Mouse (Mus musculus): ENCODE measurements around the gene C1s1.
"Not testable (repeated sequence)": the region's sequence is repeated elsewhere in the genome, so short reads cannot be mapped to it uniquely, and the experiment has no call there.

The C1s1 gene

DNA sequence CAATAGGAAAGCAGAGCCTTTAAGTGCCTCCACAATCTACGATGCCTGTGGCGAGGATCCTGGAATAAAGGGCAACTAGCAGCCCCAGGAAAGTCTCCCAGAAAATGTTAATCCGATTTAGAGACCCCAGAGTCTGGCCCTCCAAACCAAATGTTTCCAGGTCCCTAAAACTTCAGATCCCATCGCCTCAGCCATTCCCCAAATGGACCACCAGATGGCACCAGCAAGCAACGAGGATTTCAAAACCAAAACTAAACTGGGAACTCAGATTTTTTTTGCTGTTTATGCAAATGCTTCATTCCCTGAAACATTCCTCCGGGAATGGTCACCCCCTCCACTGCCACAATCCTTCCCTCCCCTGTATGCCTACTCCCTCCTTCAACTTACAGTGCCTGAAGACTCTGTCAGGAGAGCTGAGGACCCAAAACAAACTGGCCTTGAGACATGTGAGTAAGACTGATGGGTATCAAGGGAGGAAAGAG lies 29.8 kb downstream of the C1s1 start, which contains the start of gene C1ra:
Gene C1ra, plus strand, starts transcription at position 51 of the 482 bp plus-strand sequence.
- no peak for DNase-seq (ENCODE audit: low read depth, low spot score)

DNA sequence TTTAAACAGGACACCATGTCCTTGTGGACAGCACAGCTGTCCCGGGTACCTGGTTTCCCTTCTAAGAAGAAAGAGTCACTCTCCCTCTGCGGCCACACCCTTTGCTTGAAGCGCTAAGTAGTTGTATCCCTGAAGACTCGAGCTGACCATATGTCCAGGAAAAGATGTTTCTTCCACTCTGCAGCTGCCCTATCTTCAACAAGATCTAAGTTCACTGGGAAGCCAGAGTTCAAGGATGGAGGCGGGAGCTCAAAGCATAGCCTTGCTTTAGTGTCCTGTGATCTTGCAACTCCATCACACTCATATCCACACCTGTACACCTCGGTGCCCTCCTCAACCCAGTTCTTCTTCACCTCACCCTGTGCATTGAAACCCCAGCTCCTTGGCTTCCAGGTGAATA lies 30.2 kb downstream of the C1s1 start:
- no peak for DNase-seq (ENCODE audit: low read depth, low spot score)

DNA sequence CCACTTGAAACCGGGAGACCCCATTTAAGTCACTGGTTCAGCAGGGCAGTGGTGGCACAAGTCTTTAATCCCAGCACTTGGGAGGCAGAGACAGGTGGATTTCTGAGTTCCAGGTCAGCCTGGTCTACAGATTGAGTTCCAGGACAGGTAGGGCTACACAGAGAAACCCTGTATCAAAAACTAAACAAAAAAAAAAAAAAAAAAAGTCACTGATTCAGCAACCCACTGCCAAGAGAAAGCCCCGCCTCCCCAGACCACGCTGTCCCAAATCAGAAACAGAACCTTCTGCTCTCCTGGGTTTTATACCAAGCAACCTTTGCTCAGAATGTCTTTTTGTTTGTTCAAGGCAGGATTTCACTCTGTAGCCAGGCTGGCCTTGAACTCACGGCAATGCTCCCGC lies 33.0 kb downstream of the C1s1 start:
- DNase-seq (ENCODE audit: low read depth, low spot score), result not testable (repeated sequence)

DNA sequence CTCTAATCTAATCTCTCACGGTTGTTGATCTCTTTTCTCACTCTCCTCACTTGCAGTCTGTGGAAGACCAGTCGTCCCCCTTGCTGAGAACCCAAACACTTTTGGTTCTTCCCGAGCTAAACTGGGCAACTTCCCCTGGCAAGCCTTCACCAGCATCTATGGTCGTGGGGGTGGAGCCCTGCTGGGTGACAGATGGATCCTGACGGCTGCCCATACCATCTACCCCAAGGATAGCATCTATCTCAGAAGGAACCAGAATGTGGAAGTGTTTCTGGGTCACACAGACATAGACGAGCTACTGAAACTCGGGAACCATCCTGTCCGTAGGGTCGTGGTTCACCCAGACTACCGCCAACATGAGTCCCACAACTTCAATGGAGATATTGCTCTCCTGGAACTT lies 33.9 kb downstream of the C1s1 start:
- DNase-seq (ENCODE audit: low read depth, low spot score), result no peak

DNA sequence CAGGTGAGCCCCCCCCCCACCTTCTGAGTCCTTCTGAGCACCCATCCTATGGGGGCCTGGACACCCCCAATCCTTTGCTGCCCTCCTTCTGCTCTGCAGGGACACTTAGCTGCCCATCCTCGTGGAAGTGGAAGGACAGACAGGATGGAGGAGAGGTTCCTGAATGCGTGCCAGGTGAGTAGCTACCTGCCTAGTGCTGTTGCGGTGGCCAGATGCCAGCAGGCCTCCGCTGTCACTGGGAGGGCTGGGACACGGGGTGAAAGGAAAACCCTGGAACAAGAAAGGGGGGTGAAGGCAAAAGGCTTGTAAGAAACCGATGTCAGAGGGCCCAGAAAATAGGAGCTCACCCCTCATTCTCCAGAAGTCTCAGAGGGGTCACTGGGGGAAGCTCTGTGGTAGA lies 35.2 kb downstream of the C1s1 start:
- DNase-seq (ENCODE audit: low read depth, low spot score), result no peak

DNA sequence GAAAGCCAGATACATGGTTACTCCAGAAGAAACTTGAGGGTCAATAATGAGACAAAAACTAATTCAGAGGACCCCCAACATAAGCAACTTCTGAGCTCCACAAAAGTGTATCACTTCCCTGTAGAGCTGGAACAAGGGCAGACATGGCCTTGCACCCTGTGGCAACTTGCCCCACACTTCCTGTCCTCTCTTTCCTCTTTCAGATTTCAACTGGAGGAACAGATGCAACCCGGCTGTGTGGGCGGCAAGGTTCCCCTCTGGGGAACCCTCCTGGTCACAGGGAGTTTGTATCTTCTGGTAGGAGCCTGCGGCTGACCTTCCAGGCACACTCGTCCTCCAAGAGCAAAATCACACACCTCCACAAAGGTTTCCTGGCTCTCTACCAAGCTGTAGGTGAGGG lies 37.1 kb downstream of the C1s1 start:
- DNase-seq (ENCODE audit: low read depth, low spot score), result no peak

DNA sequence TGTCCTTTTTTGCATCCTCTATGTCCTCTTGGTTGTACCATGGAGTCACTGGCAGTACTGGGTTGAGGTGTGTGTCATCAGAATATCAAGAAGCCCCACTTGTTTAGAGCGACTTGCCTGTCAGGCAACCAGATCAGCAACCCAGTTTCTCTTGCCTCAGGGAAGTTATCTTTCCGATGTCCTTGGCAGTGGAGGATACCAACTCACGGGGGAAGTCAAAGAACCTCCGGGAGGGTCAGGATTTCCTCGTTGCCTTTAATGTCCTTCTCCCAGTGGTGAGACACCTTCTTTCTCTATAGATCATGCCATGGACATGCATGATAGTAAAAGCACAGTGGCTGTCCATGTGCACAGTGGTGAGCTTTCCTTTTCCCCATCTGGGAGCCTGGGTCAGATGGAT lies 40.1 kb downstream of the C1s1 start:
- DNase-seq (ENCODE audit: low read depth, low spot score), result no peak

DNA sequence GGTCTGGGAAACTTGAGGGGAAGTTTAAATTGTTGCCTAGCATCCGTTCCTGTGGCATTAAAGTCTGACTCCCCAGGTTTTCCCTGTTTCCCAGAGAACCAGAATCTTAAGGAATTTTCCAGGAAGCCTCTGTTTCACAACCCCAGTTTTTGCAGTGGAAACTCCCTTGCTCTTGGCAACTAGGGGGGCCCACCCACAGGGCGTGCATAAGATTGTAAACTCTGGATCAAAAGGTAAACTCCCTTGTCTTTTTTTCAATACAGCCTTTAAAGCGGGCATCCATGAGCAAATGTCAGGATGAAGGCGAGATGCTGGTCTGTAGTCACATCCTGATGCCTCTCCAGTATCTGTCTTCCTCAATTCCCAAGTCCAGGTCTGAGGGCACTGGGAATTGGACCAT lies 40.7 kb downstream of the C1s1 start:
- no peak for DNase-seq (ENCODE audit: low read depth, low spot score)

DNA sequence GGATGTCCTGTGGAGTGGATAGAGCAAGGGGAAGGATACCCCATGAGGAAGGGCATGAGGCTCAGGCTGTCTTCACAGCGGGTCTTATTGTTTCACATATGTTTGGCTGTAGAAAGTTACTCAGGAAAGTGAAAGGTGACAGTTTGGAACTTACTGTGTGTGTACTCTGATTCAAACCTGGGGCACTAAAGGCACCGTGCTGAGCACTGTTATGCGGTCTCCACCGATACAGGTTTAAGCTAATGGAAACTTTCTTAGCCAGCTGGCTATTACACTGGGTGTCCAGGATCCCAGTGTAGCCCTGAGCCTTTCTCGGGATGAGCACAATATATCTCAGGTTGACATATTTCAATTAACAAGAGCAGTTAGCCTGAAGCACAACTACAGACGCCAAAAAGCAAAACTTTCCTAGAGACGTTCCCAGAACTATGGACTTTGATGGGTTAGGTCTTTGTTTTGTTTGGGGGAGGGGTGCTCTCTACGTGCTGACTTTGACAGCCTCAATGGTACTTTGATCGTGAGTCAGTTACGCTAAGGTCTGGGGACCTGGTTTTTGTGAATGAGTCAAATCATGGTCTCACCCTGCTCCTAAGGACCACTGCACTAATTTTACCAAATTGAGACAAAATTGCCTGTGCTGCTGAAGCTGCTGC lies 42.1 kb downstream of the C1s1 start:
- no peak for DNase-seq (ENCODE audit: low read depth, low spot score)

DNA sequence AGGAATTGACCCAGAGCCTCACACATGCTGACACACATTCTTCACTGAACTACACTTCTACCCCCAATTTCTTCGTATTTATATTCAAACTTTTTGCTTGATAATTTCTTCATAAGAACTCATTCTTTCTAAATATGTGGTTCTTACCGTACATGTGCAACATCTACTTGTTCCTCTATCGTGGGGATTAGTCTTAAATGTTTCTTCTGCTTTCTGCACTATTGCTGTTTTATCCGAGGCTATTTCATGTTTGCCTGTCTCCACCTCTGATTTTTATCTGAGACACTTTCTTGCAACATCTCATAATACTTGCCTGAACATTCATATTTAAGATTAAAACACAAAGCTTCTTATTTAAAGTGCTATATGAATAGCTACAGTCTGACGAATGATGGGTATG lies 46.1 kb downstream of the C1s1 start:
- no peak for DNase-seq (ENCODE audit: low read depth, low spot score)

DNA sequence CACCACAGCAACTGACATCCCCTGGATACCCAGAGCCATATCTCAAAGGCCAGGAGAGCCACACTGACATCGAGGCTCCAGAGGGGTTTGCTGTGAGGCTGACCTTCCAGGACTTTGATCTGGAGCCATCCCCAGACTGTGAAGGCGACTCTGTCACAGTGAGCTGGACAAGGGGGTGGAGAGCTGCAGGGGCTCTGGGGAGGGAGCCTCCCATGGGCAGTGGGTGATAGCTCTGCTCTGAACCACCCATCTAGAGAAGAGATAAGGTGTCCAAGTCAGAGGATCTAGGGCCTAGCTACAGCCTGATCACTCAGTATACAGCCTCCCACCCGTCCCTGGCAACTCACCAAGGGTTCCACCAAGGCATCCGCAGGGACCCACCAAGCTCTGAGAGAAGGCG lies 48.3 kb downstream of the C1s1 start:
- DNase-seq (ENCODE audit: low read depth, low spot score), result no peak

DNA sequence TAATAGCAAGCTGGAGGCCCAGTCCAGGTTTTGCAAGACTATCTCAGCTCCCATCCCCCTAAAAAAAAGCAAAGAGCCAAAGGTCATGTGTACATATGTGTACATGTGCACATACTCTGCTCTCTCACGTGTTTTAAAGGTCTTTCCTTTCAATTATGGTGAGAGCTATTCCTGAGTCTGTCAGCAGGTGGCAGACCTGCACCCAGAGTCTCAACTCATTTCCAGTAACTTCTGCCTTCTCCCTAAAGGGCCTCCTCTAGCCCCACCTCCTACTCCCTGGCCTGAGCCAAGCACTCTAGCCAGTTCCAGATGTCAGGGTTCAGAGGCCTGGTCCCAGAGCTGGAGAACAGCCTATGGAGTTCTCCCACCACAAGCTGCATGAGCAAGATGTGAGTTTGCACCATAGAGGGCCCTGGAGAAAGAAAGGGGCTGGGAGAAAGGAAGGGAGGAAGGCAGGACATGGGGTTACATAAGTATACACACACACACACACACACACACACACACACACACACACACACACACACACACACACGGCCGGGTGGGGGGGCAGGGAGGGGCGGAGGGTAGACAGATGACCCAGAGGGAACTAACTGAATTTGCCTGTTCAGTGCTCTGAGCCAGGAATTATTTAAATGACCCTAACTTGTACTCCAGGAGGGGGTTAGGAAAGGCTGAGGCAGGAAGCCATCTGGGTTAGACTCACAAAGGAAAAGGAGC lies 49.2 kb downstream of the C1s1 start, which contains the start of gene C1rl:
Gene C1rl, plus strand, starts transcription at position 272 of the 720 bp plus-strand sequence.
- no peak for DNase-seq (ENCODE audit: low read depth, low spot score)

DNA sequence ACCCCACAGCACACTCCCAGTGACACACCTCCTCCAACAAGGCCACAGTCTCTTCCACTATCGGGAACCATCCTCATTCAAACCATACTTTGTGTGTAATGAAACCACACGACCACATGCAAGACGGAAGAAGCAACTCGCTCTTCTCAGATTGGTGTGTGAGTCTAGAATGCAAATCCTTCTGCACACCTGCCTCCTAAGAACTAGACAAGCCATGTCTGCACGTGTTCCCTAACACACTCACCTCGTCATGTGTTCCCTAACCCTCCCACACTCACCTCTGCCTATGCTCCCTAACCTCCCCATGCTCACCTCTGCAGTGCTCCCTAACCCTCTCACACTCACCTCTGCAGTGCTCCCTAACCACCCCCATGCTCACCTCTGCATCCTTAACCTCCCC lies 50.7 kb downstream of the C1s1 start:
- DNase-seq (ENCODE audit: low read depth, low spot score), result no peak

DNA sequence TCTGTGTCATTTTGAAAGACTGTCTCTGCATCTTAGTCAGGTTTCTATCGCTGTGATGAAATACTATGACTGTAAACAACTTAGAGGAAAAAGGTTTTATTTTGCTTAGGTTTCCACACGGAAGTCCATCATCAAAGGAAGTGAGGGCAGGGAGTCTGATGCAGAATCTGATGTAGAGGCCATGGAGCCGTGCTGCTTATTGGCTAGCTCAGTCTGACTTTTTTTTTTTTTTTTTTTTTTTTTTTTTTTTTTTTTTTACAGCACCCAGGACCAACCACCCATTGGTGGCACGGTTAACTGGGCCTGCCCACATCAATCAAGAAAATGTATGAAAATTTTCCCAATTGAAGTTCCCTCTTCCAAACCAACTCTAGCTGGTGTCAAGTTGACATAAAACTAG lies 53.2 kb downstream of the C1s1 start:
- no peak for DNase-seq (ENCODE audit: low read depth, low spot score)

DNA sequence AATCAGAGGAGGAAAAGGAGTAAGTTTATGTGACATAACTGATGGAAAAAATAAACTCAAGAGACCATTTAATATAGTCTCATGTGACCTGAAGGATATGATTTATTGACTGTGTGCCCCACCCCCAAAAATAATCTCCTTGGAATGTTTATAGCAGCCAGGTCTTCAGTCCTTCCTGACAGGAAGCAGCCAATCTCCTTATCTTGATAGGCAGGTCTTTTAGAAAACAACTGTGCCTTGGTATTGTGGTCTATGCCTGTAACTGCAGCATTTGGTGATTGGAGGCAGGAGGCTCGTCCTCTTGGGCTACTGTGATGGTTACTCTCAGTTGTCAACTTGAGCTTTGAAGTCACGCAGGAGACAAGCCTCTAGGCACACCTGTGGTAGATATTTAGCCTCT lies 54.6 kb downstream of the C1s1 start:
- no peak for DNase-seq (ENCODE audit: low read depth, low spot score)

DNA sequence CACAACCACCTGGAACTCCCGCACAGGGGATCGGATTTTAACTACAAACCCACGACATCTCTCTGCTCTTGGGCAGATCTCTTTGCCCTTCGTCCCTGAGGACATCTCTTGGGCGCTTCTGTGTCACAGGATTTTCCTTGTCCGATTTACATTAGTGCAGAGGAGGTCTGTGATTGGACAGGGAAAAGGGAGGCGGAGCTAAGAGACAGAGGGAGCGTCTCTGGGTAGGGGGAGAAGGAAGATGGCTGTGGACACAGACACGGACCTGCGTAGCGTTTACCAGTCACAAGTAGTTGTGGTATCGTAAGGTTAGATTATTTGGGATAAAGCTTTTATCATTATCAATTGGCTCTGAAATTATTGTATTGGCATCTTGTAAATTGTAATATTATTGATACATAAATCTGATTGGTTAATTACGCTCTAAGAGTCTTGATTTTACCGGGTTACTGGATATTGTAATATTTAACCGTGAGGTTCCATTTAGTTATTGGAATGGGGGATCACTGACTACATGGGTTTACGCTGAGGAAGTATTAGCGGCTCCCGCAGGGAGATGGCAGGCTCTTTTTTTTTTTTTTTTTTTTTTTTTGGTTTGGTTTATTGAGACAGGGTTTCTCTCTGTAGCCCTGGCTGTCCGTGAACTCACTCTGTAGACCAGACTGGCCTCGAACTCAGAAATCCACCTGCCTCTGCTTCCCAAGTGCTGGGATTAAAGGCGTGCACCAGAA lies 56.6 kb downstream of the C1s1 start:
- DNase-seq (ENCODE audit: low read depth, low spot score), result no peak

DNA sequence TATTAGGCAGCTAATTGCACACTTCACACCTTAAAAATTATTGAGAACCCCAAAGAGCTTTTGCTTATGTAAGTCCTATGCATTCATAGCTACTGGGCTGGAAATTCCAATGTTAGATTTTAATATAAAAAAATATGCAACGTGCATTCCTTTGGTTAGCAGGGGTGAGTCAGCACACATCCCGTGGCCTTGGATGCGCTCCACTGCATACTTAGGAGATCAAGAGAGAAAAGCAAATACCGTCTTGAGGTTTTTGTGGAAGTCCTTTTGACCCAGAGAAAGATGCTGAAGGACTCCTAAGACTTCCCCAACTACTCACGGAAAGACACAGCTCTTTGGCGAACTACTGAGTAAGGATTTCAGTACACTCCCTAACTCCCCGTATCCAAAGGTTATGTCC lies 57.3 kb downstream of the C1s1 start:
- DNase-seq (ENCODE audit: low read depth, low spot score), result no peak

DNA sequence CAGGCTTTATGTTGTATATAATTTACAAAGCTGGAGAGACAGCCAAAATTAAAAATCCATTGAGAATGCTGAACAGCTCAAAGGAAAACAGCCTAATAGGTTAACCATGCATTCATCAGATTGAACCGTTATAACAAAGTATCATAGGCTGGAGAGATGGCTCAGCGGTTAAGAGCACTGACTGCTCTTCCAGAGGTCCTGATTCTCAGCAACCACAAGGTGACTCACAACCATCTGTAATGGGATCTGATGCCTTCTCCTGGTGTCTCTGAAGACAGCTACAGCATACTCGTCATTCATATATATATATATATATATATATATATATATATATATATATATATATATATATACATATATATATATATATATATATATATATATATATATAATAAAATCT lies 58.3 kb downstream of the C1s1 start:
- DNase-seq (ENCODE audit: low read depth, low spot score), result not testable (repeated sequence)

DNA sequence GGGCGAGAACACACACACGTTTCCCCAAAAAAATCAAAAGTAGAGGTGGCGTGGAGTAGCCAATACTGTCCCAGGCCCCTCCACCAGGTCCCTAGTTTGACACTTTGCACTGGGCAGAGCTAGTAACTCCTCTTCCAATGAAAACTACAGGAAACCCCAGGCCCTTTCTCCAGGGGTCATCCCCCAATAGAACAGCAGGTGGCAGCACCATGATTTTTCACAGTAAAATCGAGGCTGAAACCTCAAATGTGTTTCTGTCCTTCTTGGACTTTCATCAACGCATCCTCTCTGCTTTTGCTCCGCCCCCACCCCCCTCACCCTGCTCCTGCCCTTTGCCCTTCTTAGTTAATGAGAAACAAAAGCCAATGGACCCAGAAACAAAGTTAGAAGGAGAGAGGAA lies 60.6 kb downstream of the C1s1 start:
- DNase-seq (ENCODE audit: low read depth, low spot score), result no peak

Data from brain, embryonic 18.5 days (tissue).